Mouse (Mus musculus): ENCODE data around the gene Ddrgk1. TPM values are rescaled to one million over a fixed set of nuclear protein-coding genes. Genes with fewer than 3 reads are reported as not detected.
"Not testable (repeated sequence)": the region's sequence is repeated elsewhere in the genome, so short reads cannot be mapped to it uniquely, and the experiment has no call there.

Ddrgk1 gene
- polyA plus RNA-seq, 1 experiment from 2014 or later, result 44.8 TPM

- WGBS, result 93% methylated on average over 6 of the region's 6 CpGs
- Histone ChIP-seq H3K27ac (no peak overlapping the region), H3K9me3 (replicated peaks) (no peaks in the 10 kb centered on the region), H3K36me3 (peaks cover 100% of the 10 kb centered on the region), H3K4me1 (no peaks in the 10 kb centered on the region), H3K4me3 (no peak overlapping the region), H3K27me3 (ENCODE audit: low read depth, poor library complexity, severe bottlenecking) (no peaks in the 10 kb centered on the region)
- no peak for DNase-seq (ENCODE audit: low spot score)
Observed at GRCm38 (mm10) chr2:130679899-130680298, 15.4 kb upstream of the Ddrgk1 start.

DNA sequence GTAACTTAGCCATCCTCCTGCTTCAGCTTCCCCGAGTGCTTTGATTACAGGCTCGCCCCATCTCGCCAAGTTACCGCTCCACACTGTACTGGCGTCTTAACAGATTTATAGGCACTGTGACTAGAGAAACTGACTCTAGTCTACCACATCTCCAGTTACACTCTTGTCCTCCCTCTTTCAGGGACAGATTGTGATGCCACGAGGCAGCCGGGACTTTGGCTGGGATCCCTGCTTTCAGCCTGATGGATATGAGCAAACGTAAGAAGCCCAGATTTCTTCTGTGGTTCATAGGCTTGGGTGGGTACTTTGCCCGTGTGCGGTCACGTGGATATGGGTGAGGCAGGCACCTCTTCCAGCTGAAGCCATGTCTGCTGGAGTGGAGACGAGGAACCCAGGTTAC is 14.7 kb upstream of the Ddrgk1 start:
- DNase-seq (ENCODE audit: low spot score), result no peak
- H3K4me3 ChIP-seq, result no peak overlapping the region
- WGBS, result 93% methylated on average over 12 of the region's 12 CpGs

GRCm38 (mm10) chr2:130677211-130677610 is 12.8 kb upstream of the Ddrgk1 start:
- H3K4me1 ChIP-seq, result no peaks in the 10 kb centered on the region
- no peak overlapping the region for H3K27ac ChIP-seq
- 91% methylated on average over 10 of the region's 10 CpGs for WGBS
- H3K36me3 ChIP-seq, result peaks cover 98% of the 10 kb centered on the region
- no peak overlapping the region for H3K4me3 ChIP-seq
- H3K27me3 ChIP-seq (ENCODE audit: low read depth, poor library complexity, severe bottlenecking), result no peaks in the 10 kb centered on the region
- no peak for DNase-seq (ENCODE audit: low spot score)
- H3K9me3 ChIP-seq (replicated peaks), result no peaks in the 10 kb centered on the region

More for the DNA sequence above, 14.7 kb upstream of the Ddrgk1 start:
- H3K27me3 ChIP-seq (ENCODE audit: low read depth, poor library complexity, severe bottlenecking), result no peaks in the 10 kb centered on the region
- H3K9me3 ChIP-seq (replicated peaks), result no peaks in the 10 kb centered on the region
- H3K36me3 ChIP-seq, result peaks cover 100% of the 10 kb centered on the region
- no peak overlapping the region for H3K27ac ChIP-seq
- no peaks in the 10 kb centered on the region for H3K4me1 ChIP-seq

DNA sequence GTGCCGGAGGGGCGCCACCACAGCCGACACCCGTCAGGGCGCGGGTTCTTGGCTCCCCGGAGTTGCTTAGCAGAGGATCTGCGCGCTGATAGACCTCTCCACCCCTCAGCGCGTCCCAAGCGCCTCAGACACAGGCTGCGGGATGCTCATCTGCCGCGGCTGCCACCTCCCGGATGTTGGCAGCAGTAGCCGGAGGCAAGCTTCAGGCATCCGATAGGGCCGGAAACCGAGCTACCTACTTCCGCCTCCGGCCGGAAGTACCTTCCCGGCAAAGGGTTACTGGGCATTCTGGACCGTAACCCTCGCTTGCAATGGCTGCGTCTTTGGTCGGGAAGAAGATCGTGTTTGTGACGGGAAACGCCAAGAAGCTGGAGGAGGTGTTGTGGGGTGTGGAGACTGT is 3.1 kb upstream of the Ddrgk1 start, which contains the start of gene Itpa:
TSS of gene Itpa (plus strand) at position 52 of the 400 bp plus-strand sequence.
- DNase-seq (ENCODE audit: low spot score), result peak; percentile 90
- WGBS, result 1% methylated on average over 31 of the region's 31 CpGs
- peaks cover 21% of the 10 kb centered on the region for H3K36me3 ChIP-seq
- peak within 1 kb of the TSS; percentile 89 for H3K27ac ChIP-seq
- no peaks in the 10 kb centered on the region for H3K9me3 ChIP-seq (replicated peaks)
- peak within 1 kb of the TSS; percentile 79 for H3K4me3 ChIP-seq
- H3K4me1 ChIP-seq, result peaks cover 27% of the 10 kb centered on the region
- H3K27me3 ChIP-seq (ENCODE audit: low read depth, poor library complexity, severe bottlenecking), result no peaks in the 10 kb centered on the region

DNA sequence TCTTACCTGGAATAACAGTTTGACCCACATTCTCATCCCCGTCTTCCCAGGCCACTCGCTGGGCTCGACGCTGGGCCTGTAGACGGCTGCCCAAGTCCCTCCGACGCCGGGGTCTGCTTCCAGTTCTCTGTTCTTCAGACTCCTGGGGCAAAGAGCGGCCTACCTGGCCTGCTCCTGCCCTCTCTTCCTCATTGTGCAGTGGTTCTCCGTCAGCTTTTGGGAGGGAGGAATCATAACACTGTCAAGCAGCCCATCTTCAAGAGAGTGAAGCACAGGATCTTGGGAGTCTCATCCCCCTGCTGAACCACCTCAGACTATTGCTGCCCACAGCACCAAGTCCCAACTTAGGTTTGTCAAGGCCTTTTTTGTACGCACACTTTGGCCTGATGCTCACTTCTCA is 1.1 kb downstream of the Ddrgk1 start:
- Histone ChIP-seq H3K27me3 (ENCODE audit: low read depth, poor library complexity, severe bottlenecking) (no peaks in the 10 kb centered on the region), H3K27ac (peak overlapping the region; percentile 97), H3K36me3 (peaks cover 43% of the 10 kb centered on the region), H3K9me3 (replicated peaks) (no peaks in the 10 kb centered on the region), H3K4me1 (peaks cover 28% of the 10 kb centered on the region), H3K4me3 (peak overlapping the region; percentile 67)
- no peak for DNase-seq (ENCODE audit: low spot score)
- 92% methylated on average over 11 of the region's 11 CpGs for WGBS

GRCm38 (mm10) chr2:130658530-130658929 is 5.9 kb downstream of the Ddrgk1 start:
- no peaks in the 10 kb centered on the region for H3K9me3 ChIP-seq (replicated peaks)
- H3K27ac ChIP-seq, result no peak overlapping the region
- no peak for DNase-seq (ENCODE audit: low spot score)
- 95% methylated on average over 10 of the region's 10 CpGs for WGBS
- H3K27me3 ChIP-seq (ENCODE audit: low read depth, poor library complexity, severe bottlenecking), result no peaks in the 10 kb centered on the region
- no peak overlapping the region for H3K4me3 ChIP-seq
- peaks cover 14% of the 10 kb centered on the region for H3K4me1 ChIP-seq
- peaks cover 91% of the 10 kb centered on the region for H3K36me3 ChIP-seq

GRCm38 (mm10) chr2:130657541-130657940 is 6.9 kb downstream of the Ddrgk1 start:
- Histone ChIP-seq H3K9me3 (replicated peaks) (no peaks in the 10 kb centered on the region), H3K27me3 (ENCODE audit: low read depth, poor library complexity, severe bottlenecking) (no peaks in the 10 kb centered on the region), H3K4me3 (no peak overlapping the region), H3K4me1 (peaks cover 4% of the 10 kb centered on the region; the same call in 1 of the 2 replicates), H3K27ac (no peak overlapping the region), H3K36me3 (peaks cover 99% of the 10 kb centered on the region)
- no peak for DNase-seq (ENCODE audit: low spot score)
- 90% methylated on average over 6 of the region's 6 CpGs for WGBS

GRCm38 (mm10) chr2:130656536-130656935 is 7.9 kb downstream of the Ddrgk1 start:
- H3K27ac ChIP-seq, result no peak overlapping the region
- peaks cover 91% of the 10 kb centered on the region for H3K36me3 ChIP-seq
- H3K27me3 ChIP-seq (ENCODE audit: low read depth, poor library complexity, severe bottlenecking), result no peaks in the 10 kb centered on the region
- no peaks in the 10 kb centered on the region for H3K9me3 ChIP-seq (replicated peaks)
- no peak for DNase-seq (ENCODE audit: low spot score)
- no peak overlapping the region for H3K4me3 ChIP-seq
- 94% methylated on average over 9 of the region's 9 CpGs for WGBS
- H3K4me1 ChIP-seq, result no peaks in the 10 kb centered on the region

DNA sequence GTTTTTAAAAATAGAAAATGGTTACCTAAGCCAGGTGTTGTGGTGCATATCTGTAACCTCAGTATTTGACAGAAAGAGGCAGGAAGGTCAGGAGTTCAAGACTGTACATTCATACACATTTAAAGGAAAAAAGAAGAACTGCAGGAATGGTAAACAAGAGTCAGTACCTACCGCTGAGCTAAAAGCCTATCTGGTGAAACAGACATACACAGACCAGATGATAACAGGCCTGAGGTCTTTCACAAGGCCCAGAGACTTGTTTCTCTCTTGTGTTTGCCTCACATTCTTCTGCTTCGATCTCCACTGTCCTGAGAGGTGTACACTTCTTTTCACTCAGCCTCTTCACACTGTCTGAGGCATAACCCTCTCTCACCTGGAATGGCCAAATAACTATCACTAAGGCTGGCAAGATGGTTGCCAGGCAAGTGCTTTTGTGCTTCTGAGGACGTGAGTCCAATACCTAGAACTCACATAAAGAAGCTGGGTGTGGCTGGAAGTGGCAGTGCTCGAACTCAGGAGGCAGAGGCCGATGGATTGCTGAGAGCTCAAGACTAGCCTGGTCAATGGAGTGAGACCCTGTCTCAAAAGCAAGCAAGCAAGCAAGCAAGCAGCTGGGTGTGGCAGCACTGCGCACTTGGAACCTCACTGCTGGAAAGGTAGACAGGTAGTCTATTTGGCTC is 8.7 kb downstream of the Ddrgk1 start:
- no peak overlapping the region for H3K4me3 ChIP-seq
- H3K27ac ChIP-seq, result no peak overlapping the region
- DNase-seq (ENCODE audit: low spot score), result no peak

DNA sequence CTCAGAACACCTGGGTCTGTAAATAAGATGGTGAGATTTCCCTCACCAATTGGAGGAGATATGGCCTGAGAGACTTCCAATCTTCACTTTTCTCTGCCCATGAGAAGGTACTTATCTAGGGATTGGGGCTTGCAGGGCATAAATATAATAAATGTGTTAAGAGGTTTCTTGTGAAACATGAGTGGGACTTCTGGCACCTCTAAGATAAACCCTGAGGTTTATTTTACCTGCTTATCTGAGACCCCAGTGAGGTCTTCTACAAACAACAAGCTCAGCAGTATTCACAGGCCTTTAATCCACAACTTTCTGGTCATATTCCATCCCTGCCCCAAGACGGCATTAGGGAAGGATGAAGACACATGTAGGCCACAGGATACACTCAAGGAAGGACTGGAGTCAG is 10.7 kb downstream of the Ddrgk1 start:
- WGBS, result 86% methylated on average over 1 of the region's 1 CpGs
- no peaks in the 10 kb centered on the region for H3K4me1 ChIP-seq
- no peaks in the 10 kb centered on the region for H3K9me3 ChIP-seq (replicated peaks)
- H3K36me3 ChIP-seq, result peaks cover 76% of the 10 kb centered on the region
- no peak overlapping the region for H3K27ac ChIP-seq
- no peak overlapping the region for H3K4me3 ChIP-seq
- H3K27me3 ChIP-seq (ENCODE audit: low read depth, poor library complexity, severe bottlenecking), result no peaks in the 10 kb centered on the region
- DNase-seq (ENCODE audit: low spot score), result no peak

More for the DNA sequence above, 8.7 kb downstream of the Ddrgk1 start:
- Histone ChIP-seq H3K27me3 (ENCODE audit: low read depth, poor library complexity, severe bottlenecking) (no peaks in the 10 kb centered on the region), H3K36me3 (peaks cover 84% of the 10 kb centered on the region), H3K4me1 (no peaks in the 10 kb centered on the region), H3K9me3 (replicated peaks) (no peaks in the 10 kb centered on the region)
- WGBS, result 91% methylated on average over 6 of the region's 6 CpGs

DNA sequence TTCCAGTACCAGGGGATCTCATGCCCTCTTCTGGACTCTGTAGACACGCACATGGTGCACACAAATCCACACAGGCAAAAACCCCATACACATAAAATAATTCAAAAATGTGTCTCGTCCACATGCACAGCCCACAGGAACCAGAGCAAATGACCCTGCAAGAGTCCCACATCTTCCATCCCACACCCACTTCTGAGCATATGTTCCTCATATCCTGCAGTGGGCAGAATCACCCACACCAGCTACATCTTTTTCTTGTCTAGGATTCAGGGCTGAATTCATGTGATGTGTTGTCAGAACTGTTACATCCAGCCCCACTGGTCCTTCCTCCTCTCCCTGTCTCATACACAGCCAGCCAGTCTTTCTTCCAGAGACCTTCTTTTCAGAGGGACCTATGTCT is 11.2 kb downstream of the Ddrgk1 start:
- Histone ChIP-seq H3K9me3 (replicated peaks) (no peaks in the 10 kb centered on the region), H3K4me3 (no peak overlapping the region), H3K27ac (no peak overlapping the region), H3K4me1 (no peaks in the 10 kb centered on the region), H3K36me3 (peaks cover 71% of the 10 kb centered on the region), H3K27me3 (ENCODE audit: low read depth, poor library complexity, severe bottlenecking) (no peaks in the 10 kb centered on the region)
- DNase-seq (ENCODE audit: low spot score), result no peak
- 89% methylated on average over 2 of the region's 2 CpGs for WGBS

DNA sequence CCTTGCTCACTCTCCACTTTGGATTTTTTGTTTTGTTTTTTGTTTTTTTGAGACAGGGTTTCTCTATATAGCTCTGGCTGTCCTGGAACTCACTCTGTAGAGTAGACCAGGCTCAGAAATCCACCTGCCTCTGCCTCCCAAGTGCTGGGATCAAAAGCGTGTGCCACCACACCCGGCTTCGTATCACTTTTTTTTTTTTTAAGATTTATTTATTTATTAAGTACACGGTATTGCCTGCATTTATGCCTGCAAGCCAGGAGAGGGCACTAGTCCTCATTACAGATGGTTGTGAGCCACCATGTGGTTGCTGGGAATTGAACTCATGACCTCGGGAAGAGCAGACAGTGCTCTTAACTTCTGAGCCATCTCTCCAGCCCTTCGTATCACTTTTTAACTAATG is 15.4 kb downstream of the Ddrgk1 start:
- DNase-seq (ENCODE audit: low spot score); H3K27ac ChIP-seq; H3K9me3 ChIP-seq (replicated peaks); H3K4me3 ChIP-seq; H3K4me1 ChIP-seq; H3K27me3 ChIP-seq (ENCODE audit: low read depth, poor library complexity, severe bottlenecking): not testable (repeated sequence)
- WGBS, result 86% methylated on average over 6 of the region's 6 CpGs
- H3K36me3 ChIP-seq, result peaks cover 32% of the 10 kb centered on the region

DNA sequence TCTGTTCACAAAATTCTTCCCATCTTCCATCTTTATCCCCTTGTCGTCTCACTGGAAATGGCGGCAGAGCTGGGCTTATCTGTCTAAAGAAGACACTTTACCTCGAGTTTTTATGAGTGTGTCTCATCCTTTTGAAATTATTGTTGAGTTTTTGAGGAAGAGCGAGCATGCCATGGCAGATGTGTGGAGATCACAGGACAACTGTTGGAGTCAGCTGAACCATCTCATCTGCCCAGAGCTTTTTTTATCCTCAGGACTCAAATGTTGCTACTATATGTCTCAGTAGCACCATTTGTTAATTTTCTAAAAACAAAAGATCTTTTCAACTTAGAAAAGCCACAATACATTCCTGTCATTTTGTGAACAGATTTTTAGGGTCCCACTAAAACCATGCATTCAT is 19.3 kb downstream of the Ddrgk1 start:
- peaks cover 12% of the 10 kb centered on the region; the same call in 1 of the 2 replicates for H3K36me3 ChIP-seq
- no peak overlapping the region for H3K27ac ChIP-seq
- no peak overlapping the region for H3K4me3 ChIP-seq
- no peaks in the 10 kb centered on the region for H3K9me3 ChIP-seq (replicated peaks)
- peaks cover 19% of the 10 kb centered on the region for H3K27me3 ChIP-seq (ENCODE audit: low read depth, poor library complexity, severe bottlenecking)
- no peak for DNase-seq (ENCODE audit: low spot score)
- WGBS, result 85% methylated on average over 4 of the region's 4 CpGs
- peaks cover 14% of the 10 kb centered on the region for H3K4me1 ChIP-seq

Data from limb, embryonic 10.5 days (tissue).